Mouse (Mus musculus) hindbrain, embryonic 14.5 days (tissue): ENCODE measurements around the gene Fgfr2. TPM values are rescaled to one million over a fixed set of nuclear protein-coding genes. Genes with fewer than 3 reads are reported as not detected.

Experiments used
- ATAC-seq: fragments of 200-750 bp; cut with Nextera tagmentation; 2 replicates; pipeline ENCODE4 v1.8.0; 2017; ENCODE audit warnings: moderate number of reproducible peaks, mild to moderate bottlenecking, moderate TSS enrichment, moderate library complexity; ENCODE audit not compliant: low FRiP score
- DNase-seq: peaks from one replicate; pipeline ENCODE4 v3.0.0-alpha.2; 2015; ENCODE audit warnings: low spot score
- H3K27ac ChIP-seq: fragments of 300-500 bp; sonication (generic); 2 replicates; pipeline ENCODE4 v1.5.1; 2014; ENCODE audit warnings: mild to moderate bottlenecking, moderate library complexity
- H3K27me3 ChIP-seq: fragments of 300-500 bp; sonication (generic); 2 replicates; pipeline ENCODE4 v1.6.1; 2014; ENCODE audit warnings: mild to moderate bottlenecking, low read length, mixed read lengths; ENCODE audit not compliant: control insufficient read depth, insufficient read depth
- H3K36me3 ChIP-seq: fragments of 300-500 bp; sonication (generic); replicated peaks from 2 replicates; pipeline ENCODE4 v1.6.1; 2014; ENCODE audit not compliant: control insufficient read depth, insufficient read depth
- H3K4me1 ChIP-seq: fragments of 300-500 bp; sonication (generic); replicated peaks from 2 replicates; pipeline ENCODE4 v1.6.1; 2014; ENCODE audit warnings: antibody characterized with exemption, low read length, mixed read lengths; ENCODE audit not compliant: control insufficient read depth, insufficient read depth
- H3K4me2 ChIP-seq: fragments of 300-500 bp; sonication (generic); replicated peaks from 2 replicates; pipeline ENCODE4 v1.6.1; 2014; ENCODE audit warnings: mild to moderate bottlenecking, moderate library complexity
- H3K4me3 ChIP-seq: fragments of 300-500 bp; sonication (generic); replicated peaks from 2 replicates; pipeline ENCODE4 v1.5.1; 2014; ENCODE audit warnings: mild to moderate bottlenecking, low read length
- H3K9ac ChIP-seq: fragments of 300-500 bp; sonication (generic); 2 replicates; pipeline ENCODE4 v1.6.1; 2014
- H3K9me3 ChIP-seq: fragments of 300-500 bp; sonication (generic); 2 replicates; pipeline ENCODE4 v1.6.1; 2016; ENCODE audit warnings: low read length; ENCODE audit not compliant: control insufficient read depth
- WGBS: fragments of 180-500 bp; shearing (Covaris S2); extraction: QIAGEN DNeasy Blood & Tissue Kit; methylation state at CpG from one replicate; pipeline ENCODE4 v1.1.7; 2014; 5-methylcytosine and 5-hydroxymethylcytosine counted together
- polyA plus RNA-seq: library from polyadenylated mRNA; unstranded; fragments of >200 nt; fragmentation: Nextera tagmentation; extraction: Ambion mirVana; gene quantifications from 2 replicates; pipeline ENCODE4 v1.2.1, GENCODE M21; 2014

The Fgfr2 gene
- polyA plus RNA-seq, 1 experiment from 2014 or later = 43.5 TPM

- no peaks in the 10 kb centered on the region for H3K36me3 ChIP-seq
- no peak overlapping the region for H3K4me3 ChIP-seq
- H3K4me2 ChIP-seq = no peak overlapping the region
- DNase-seq (no peak), ATAC-seq (no peak)
- H3K27me3 ChIP-seq = no peaks in the 10 kb centered on the region
- WGBS = 90% methylated on average over 5 of the region's 5 CpGs
- no peaks in the 10 kb centered on the region for H3K4me1 ChIP-seq
- H3K27ac ChIP-seq = no peak overlapping the region
- no peaks in the 10 kb centered on the region for H3K9me3 ChIP-seq
- no peak overlapping the region for H3K9ac ChIP-seq
These were observed 2490.8 kb downstream of the Fgfr2 start for GRCm38 (mm10) chr7:130632379-130632732.

DNA sequence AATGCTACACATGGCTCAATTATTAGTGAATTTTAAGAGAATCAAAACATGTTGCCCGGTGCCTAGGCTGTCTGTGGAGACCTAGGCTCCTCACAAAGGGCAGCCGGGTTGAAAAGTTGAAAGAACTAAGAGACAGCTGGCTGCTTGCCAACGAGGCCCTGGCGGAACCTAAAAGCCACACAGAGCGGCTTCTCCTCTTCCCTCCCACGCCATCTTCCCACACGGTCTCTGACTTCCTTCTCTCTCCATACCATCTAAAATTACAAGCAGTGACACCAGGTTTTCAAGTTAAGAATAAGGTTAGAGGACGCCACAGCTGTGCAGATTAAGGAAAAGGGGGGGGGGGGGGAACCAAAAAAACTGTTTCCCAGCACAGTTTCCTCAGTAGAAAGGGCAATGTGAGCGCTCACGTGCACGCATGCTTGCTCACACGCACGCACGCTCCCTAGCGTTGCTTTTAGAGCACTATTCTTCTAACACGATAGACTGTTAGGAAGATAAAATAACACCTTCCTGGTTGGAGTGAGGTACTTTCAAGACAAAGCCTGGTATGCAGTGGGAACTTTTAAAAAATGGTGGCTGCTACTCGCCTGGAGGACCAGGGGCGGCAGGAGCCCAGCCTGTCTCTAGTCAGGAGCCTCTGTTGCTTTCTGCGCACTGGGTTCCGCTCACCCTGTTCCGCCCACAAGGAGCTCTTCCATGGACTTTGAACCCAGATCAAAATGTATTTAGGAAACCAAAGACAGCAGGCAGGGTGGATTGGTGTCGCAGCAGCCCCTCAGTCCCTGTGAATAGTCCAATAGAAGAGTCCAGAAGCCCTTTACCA is 2491.4 kb downstream of the Fgfr2 start:
- no peaks in the 10 kb centered on the region for H3K27me3 ChIP-seq
- peak; percentile 51 for DNase-seq
- no peaks in the 10 kb centered on the region for H3K4me1 ChIP-seq
- H3K9me3 ChIP-seq = no peaks in the 10 kb centered on the region
- H3K4me2 ChIP-seq = no peak overlapping the region
- no peak overlapping the region for H3K9ac ChIP-seq
- no peak for ATAC-seq
- no peak overlapping the region for H3K27ac ChIP-seq
- WGBS = 58% methylated on average over 22 of the region's 22 CpGs
- H3K4me3 ChIP-seq = no peak overlapping the region
- H3K36me3 ChIP-seq = no peaks in the 10 kb centered on the region

- ATAC-seq = no peak
- 94% methylated on average over 3 of the region's 3 CpGs for WGBS
- H3K4me1 ChIP-seq = no peaks in the 10 kb centered on the region
These were observed 2492.2 kb downstream of the Fgfr2 start for GRCm38 (mm10) chr7:130630956-130631355.

DNA sequence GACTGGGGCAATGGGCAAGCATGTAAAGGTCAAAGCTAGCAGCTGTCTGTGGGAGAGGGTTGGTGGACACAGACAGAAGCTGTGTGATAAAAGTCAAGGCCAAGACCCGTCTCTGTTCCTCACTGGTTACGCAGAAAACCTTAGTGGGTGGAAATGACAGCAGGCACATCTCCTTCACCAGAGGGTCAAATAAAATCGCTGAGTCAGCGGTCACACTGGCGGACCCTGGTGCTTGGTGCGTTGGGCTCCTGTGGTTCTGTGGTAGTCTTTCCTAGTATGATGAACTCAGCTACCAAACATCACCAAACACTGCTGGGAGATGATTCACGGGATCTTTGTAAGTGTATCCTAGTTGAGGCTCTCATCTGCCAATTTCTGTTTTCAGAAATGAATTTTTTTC is 2493.2 kb downstream of the Fgfr2 start:
- ATAC-seq = no peak
- Histone ChIP-seq H3K9ac (no peak overlapping the region), H3K9me3 (no peaks in the 10 kb centered on the region), H3K27ac (no peak overlapping the region), H3K4me2 (no peak overlapping the region), H3K4me1 (no peaks in the 10 kb centered on the region), H3K4me3 (no peak overlapping the region), H3K27me3 (no peaks in the 10 kb centered on the region), H3K36me3 (no peaks in the 10 kb centered on the region)
- WGBS = 95% methylated on average over 7 of the region's 7 CpGs
- no peak for DNase-seq

More at GRCm38 (mm10) chr7:130630956-130631355, 2492.2 kb downstream of the Fgfr2 start:
- H3K9ac ChIP-seq = no peak overlapping the region
- no peak for DNase-seq
- no peak overlapping the region for H3K4me3 ChIP-seq
- no peaks in the 10 kb centered on the region for H3K27me3 ChIP-seq
- H3K27ac ChIP-seq = no peak overlapping the region
- H3K9me3 ChIP-seq = no peaks in the 10 kb centered on the region
- no peaks in the 10 kb centered on the region for H3K36me3 ChIP-seq
- no peak overlapping the region for H3K4me2 ChIP-seq

DNA sequence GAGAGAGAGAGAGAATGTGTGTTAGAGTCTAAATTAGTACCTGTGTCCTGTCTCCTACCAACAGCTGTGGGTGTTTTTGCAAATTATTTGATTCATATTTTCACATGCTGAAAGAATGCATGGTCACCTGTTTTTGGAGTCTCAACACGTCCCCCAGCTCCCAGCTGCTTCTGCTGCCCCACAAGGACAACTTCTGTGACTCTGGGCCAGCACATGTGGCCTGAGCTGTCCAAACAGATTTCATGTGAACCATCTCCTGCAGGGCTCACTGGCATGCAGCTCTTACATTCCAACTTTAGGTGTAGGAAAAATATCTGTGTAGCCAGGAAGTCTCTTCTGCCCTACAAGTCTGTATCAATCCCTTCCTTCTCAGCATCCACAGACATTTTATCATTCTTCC is 2494.5 kb downstream of the Fgfr2 start:
- ATAC-seq (no peak), DNase-seq (no peak)
- Histone ChIP-seq H3K9ac (no peak overlapping the region), H3K4me2 (no peak overlapping the region), H3K9me3 (no peaks in the 10 kb centered on the region), H3K27me3 (no peaks in the 10 kb centered on the region), H3K36me3 (no peaks in the 10 kb centered on the region), H3K4me1 (no peaks in the 10 kb centered on the region), H3K4me3 (no peak overlapping the region), H3K27ac (no peak overlapping the region)
- WGBS = 60% methylated on average over 1 of the region's 1 CpGs

DNA sequence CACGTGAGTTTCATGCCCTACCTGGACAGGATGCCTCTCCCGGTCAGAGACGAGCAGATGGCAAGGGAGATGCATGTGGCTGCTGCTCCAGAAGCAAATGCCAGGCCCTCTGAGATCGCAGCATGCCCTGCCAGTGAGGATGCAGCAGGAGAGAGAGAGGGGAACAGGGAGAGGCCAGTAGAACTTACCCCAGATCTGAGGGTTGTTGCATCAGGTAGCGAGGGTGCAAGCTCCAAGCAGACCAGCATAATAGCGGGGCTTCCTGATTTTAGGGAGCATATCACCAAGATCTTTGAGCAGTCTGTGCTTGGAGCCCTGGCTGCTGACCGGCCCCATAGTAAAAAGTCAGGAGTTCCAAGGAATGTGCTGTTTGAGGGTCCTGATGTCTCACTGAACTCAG is 2497.8 kb downstream of the Fgfr2 start:
- no peak overlapping the region for H3K27ac ChIP-seq
- no peak for DNase-seq
- WGBS = 78% methylated on average over 7 of the region's 7 CpGs

GRCm38 (mm10) chr7:130624299-130624698 is 2498.9 kb downstream of the Fgfr2 start:
- H3K36me3 ChIP-seq = no peaks in the 10 kb centered on the region
- H3K9ac ChIP-seq = no peak overlapping the region
- H3K4me1 ChIP-seq = no peaks in the 10 kb centered on the region
- ATAC-seq (no peak), DNase-seq (no peak)
- H3K27me3 ChIP-seq = no peaks in the 10 kb centered on the region
- no peak overlapping the region for H3K4me3 ChIP-seq
- no peak overlapping the region for H3K27ac ChIP-seq
- no peaks in the 10 kb centered on the region for H3K9me3 ChIP-seq
- H3K4me2 ChIP-seq = no peak overlapping the region
- WGBS = 92% methylated on average over 9 of the region's 9 CpGs

More for the DNA sequence above, 2497.8 kb downstream of the Fgfr2 start:
- no peak for ATAC-seq
- Histone ChIP-seq H3K4me1 (no peaks in the 10 kb centered on the region), H3K36me3 (no peaks in the 10 kb centered on the region), H3K27me3 (no peaks in the 10 kb centered on the region), H3K4me2 (no peak overlapping the region), H3K4me3 (no peak overlapping the region), H3K9ac (no peak overlapping the region), H3K9me3 (no peaks in the 10 kb centered on the region)

DNA sequence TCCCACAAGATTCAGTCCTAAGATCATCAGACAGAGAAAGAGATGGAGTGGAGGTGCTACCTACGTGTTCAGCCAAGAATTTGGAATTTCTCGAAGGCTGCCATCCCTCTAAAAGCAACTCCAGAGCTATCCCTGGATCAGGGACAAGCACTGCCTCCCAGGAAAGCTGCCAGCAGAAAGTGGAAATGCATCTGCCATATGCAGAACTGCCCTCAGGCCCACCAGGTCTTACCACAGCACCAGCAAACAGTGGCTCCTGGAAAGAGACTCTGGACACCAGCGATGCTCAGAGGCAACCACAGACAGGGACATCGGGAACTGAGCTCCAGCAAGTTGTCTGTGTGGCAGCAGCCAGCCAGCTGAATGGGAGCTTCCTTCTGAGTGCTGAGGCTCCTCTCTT is 2500.8 kb downstream of the Fgfr2 start:
- H3K4me2 ChIP-seq = no peak overlapping the region
- H3K36me3 ChIP-seq = no peaks in the 10 kb centered on the region
- DNase-seq = no peak
- no peak overlapping the region for H3K4me3 ChIP-seq
- no peaks in the 10 kb centered on the region for H3K9me3 ChIP-seq
- no peaks in the 10 kb centered on the region for H3K27me3 ChIP-seq
- no peaks in the 10 kb centered on the region for H3K4me1 ChIP-seq
- no peak for ATAC-seq
- no peak overlapping the region for H3K27ac ChIP-seq
- no peak overlapping the region for H3K9ac ChIP-seq
- WGBS = 86% methylated on average over 4 of the region's 4 CpGs

GRCm38 (mm10) chr7:130621953-130622352 is 2501.2 kb downstream of the Fgfr2 start:
- Histone ChIP-seq H3K9ac (no peak overlapping the region), H3K4me1 (no peaks in the 10 kb centered on the region), H3K27ac (no peak overlapping the region), H3K4me2 (no peak overlapping the region), H3K27me3 (no peaks in the 10 kb centered on the region), H3K36me3 (no peaks in the 10 kb centered on the region), H3K9me3 (no peaks in the 10 kb centered on the region), H3K4me3 (no peak overlapping the region)
- 62% methylated on average over 3 of the region's 3 CpGs for WGBS
- no peak for ATAC-seq
- DNase-seq = no peak

GRCm38 (mm10) chr7:130621068-130621467 is 2502.1 kb downstream of the Fgfr2 start:
- WGBS = 93% methylated on average over 2 of the region's 2 CpGs
- Histone ChIP-seq H3K27me3 (no peaks in the 10 kb centered on the region), H3K36me3 (no peaks in the 10 kb centered on the region), H3K9me3 (no peaks in the 10 kb centered on the region), H3K27ac (no peak overlapping the region), H3K4me3 (no peak overlapping the region), H3K9ac (no peak overlapping the region), H3K4me2 (no peak overlapping the region), H3K4me1 (no peaks in the 10 kb centered on the region)
- DNase-seq = no peak
- ATAC-seq = no peak
